Mouse (Mus musculus) kidney, postnatal 0 days (tissue): ENCODE data around the gene Dgkg. TPM values are rescaled to one million over a fixed set of nuclear protein-coding genes. Genes with fewer than 3 reads are reported as not detected.

ENCODE experiments used
- ATAC-seq: fragments of 200-750 bp; cut with Nextera tagmentation; replicated peaks from 2 replicates; pipeline ENCODE4 v1.8.0; 2017; ENCODE audit warnings: low read depth, moderate number of reproducible peaks, moderate TSS enrichment, moderate library complexity; ENCODE audit not compliant: low FRiP score
- DNase-seq: peaks from one replicate; pipeline ENCODE4 v3.0.0-alpha.2; 2016; ENCODE audit warnings: low spot score
- H3K27ac ChIP-seq: fragments of 300-500 bp; sonication (generic); 2 replicates; pipeline ENCODE4 v1.5.1; 2014; ENCODE audit warnings: mild to moderate bottlenecking
- H3K27me3 ChIP-seq: fragments of 300-500 bp; sonication (generic); 2 replicates; pipeline ENCODE4 v1.6.1; 2014; ENCODE audit warnings: low read length, mixed read lengths; ENCODE audit not compliant: insufficient read depth
- H3K36me3 ChIP-seq: fragments of 300-500 bp; sonication (generic); 2 replicates; pipeline ENCODE4 v1.6.1; 2014; ENCODE audit warnings: low read length, mixed read lengths; ENCODE audit not compliant: insufficient read depth
- H3K4me1 ChIP-seq: fragments of 300-500 bp; sonication (generic); replicated peaks from 2 replicates; pipeline ENCODE4 v1.6.1; 2014; ENCODE audit warnings: antibody characterized with exemption, low read length, mixed read lengths; ENCODE audit not compliant: insufficient read depth
- H3K4me2 ChIP-seq: fragments of 300-500 bp; sonication (generic); 2 replicates; pipeline ENCODE4 v1.6.1; 2014; ENCODE audit warnings: mild to moderate bottlenecking, low read length, moderate library complexity, mixed read lengths
- H3K4me3 ChIP-seq: fragments of 300-500 bp; sonication (generic); replicated peaks from 2 replicates; pipeline ENCODE4 v1.5.1; 2014; ENCODE audit warnings: low read depth, low read length
- H3K9ac ChIP-seq: fragments of 300-500 bp; sonication (generic); 2 replicates; pipeline ENCODE4 v1.6.1; 2014; ENCODE audit warnings: low read depth, low read length
- H3K9me3 ChIP-seq: fragments of 300-500 bp; sonication (generic); replicated peaks from 2 replicates; pipeline ENCODE4 v1.6.1; 2016; ENCODE audit warnings: low read length, inconsistent platforms, mixed read lengths
- CTCF ChIP-seq: IDR thresholded peaks from 2 replicates; pipeline ENCODE4 v1.5.1; 2016; ENCODE audit warnings: antibody characterized with exemption, low read depth, mild to moderate bottlenecking, moderate library complexity
- whole genome bisulfite sequencing: fragments of 180-500 bp; shearing (Covaris S2); extraction: QIAGEN DNeasy Blood & Tissue Kit; methylation state at CpG from one replicate; pipeline ENCODE4 v1.1.7; 2014; 5-methylcytosine and 5-hydroxymethylcytosine counted together
- polyA plus RNA-seq: library from polyadenylated mRNA; unstranded; fragments of >200 nt; fragmentation: Nextera tagmentation; extraction: Ambion mirVana; gene quantifications from 2 replicates; pipeline ENCODE4 v1.2.1, GENCODE M21; 2015

The Dgkg gene
- polyA plus RNA-seq, 1 experiment from 2014 or later: 0.67 TPM

- H3K27me3 ChIP-seq: no peaks in the 10 kb centered on the region
- no peaks in the 10 kb centered on the region for H3K36me3 ChIP-seq
- no peak overlapping the region for H3K4me2 ChIP-seq
- WGBS: 87% methylated on average over 4 of the region's 4 CpGs
- no peak overlapping the region for H3K4me3 ChIP-seq
- DNase-seq (no peak), ATAC-seq (no peak)
- no peak overlapping the region for H3K9ac ChIP-seq
- no peak overlapping the region for H3K27ac ChIP-seq
- no peaks in the 10 kb centered on the region for H3K9me3 ChIP-seq
- TF ChIP-seq CTCF: no peak
- H3K4me1 ChIP-seq: no peaks in the 10 kb centered on the region
Measured at GRCm38 (mm10) chr16:22606989-22607388, 50.0 kb downstream of the Dgkg start.

- no peaks in the 10 kb centered on the region for H3K36me3 ChIP-seq
- H3K4me1 ChIP-seq: no peaks in the 10 kb centered on the region
- DNase-seq: no peak
- H3K9me3 ChIP-seq: no peaks in the 10 kb centered on the region
- H3K27ac ChIP-seq: no peak overlapping the region
- no peak for TF ChIP-seq CTCF
- no peak for ATAC-seq
- H3K9ac ChIP-seq: no peak overlapping the region
- H3K27me3 ChIP-seq: no peaks in the 10 kb centered on the region
- 74% methylated on average over 9 of the region's 9 CpGs for WGBS
- no peak overlapping the region for H3K4me2 ChIP-seq
- no peak overlapping the region for H3K4me3 ChIP-seq
Measured at GRCm38 (mm10) chr16:22602399-22602798, 54.6 kb downstream of the Dgkg start.

DNA sequence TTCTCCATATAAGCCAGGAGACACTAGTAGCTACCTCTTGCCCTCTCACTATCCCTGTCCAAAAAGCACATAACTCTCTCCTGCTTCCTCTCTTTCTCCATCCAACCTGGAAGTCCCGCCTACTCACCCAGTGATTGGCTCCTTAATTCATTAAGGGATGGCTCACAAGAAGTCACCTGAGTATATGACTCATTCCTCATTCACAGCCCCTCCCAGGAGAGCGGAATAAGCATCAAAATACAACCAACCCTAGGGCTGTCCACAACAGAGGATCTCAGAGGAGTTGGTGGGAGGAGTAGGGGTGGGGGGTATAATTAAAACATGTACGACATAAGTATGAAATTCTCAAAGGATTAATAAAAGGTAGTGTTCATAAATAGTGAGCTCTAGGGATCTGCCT is 55.3 kb downstream of the Dgkg start:
- no peaks in the 10 kb centered on the region for H3K9me3 ChIP-seq
- H3K4me1 ChIP-seq: no peaks in the 10 kb centered on the region
- no peaks in the 10 kb centered on the region for H3K27me3 ChIP-seq
- ATAC-seq (no peak), DNase-seq (no peak)
- H3K4me2 ChIP-seq: no peak overlapping the region
- 80% methylated on average over 3 of the region's 3 CpGs for WGBS
- no peak for TF ChIP-seq CTCF
- no peak overlapping the region for H3K9ac ChIP-seq
- no peaks in the 10 kb centered on the region for H3K36me3 ChIP-seq
- no peak overlapping the region for H3K4me3 ChIP-seq
- no peak overlapping the region for H3K27ac ChIP-seq

GRCm38 (mm10) chr16:22600108-22600699 is 56.8 kb downstream of the Dgkg start:
- no peak for DNase-seq
- Histone ChIP-seq H3K9ac (no peak overlapping the region), H3K4me2 (no peak overlapping the region), H3K9me3 (no peaks in the 10 kb centered on the region), H3K27me3 (no peaks in the 10 kb centered on the region), H3K27ac (no peak overlapping the region), H3K4me3 (no peak overlapping the region), H3K36me3 (no peaks in the 10 kb centered on the region), H3K4me1 (no peaks in the 10 kb centered on the region)
- TF ChIP-seq CTCF: no peak
- 80% methylated on average over 4 of the region's 4 CpGs for WGBS
- ATAC-seq: no peak

DNA sequence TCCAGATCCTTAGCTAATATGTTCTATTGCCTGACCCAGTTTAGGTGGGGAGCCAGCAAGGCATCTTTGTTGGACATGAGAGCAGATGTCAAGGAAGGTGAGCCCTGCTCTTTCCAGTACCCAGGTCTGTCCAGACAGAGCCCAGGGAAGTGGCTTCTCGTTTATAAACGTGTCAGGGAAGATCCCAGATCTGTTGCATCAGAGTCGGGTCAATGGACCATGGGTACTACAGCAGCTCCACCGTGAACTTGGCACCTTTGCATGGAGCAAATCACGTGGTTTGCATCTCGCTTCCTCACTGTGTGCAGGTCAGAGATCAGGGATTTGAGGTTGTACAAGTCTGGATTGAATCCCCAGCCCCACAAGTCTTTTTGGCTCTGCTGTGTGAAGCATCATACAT is 58.3 kb downstream of the Dgkg start:
- WGBS: 64% methylated on average over 6 of the region's 6 CpGs
- no peaks in the 10 kb centered on the region for H3K9me3 ChIP-seq
- TF ChIP-seq CTCF: no peak
- H3K4me2 ChIP-seq: no peak overlapping the region
- DNase-seq (no peak), ATAC-seq (no peak)
- H3K4me1 ChIP-seq: no peaks in the 10 kb centered on the region
- H3K4me3 ChIP-seq: no peak overlapping the region
- H3K27ac ChIP-seq: no peak overlapping the region
- no peak overlapping the region for H3K9ac ChIP-seq
- no peaks in the 10 kb centered on the region for H3K36me3 ChIP-seq
- H3K27me3 ChIP-seq: no peaks in the 10 kb centered on the region

DNA sequence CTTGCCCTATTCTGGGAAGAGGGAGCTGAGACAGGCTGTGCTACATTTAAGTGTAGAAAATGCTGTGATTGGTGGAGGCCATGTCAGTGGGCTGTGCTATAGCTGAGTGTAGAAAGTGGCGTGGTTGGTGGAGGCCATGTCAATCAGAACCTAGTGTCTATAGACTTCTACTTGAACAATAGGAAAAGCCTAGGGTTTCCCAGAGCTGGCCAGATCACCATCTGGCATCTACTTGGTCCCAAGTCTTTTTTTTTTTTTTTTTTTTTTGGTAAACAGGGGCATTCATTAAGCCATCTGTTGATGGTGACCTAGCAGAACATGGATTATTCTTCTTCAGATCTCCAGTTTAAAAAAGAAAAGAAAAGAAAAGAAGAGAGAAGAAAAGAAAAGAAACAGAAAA is 60.6 kb downstream of the Dgkg start:
- no peaks in the 10 kb centered on the region for H3K9me3 ChIP-seq
- H3K4me1 ChIP-seq: no peaks in the 10 kb centered on the region
- H3K27me3 ChIP-seq: no peaks in the 10 kb centered on the region
- WGBS: 76% methylated on average over 1 of the region's 1 CpGs
- no peak overlapping the region for H3K4me2 ChIP-seq
- H3K36me3 ChIP-seq: no peaks in the 10 kb centered on the region
- no peak overlapping the region for H3K27ac ChIP-seq
- H3K9ac ChIP-seq: no peak overlapping the region
- DNase-seq (no peak), ATAC-seq (no peak)
- H3K4me3 ChIP-seq: no peak overlapping the region
- no peak for TF ChIP-seq CTCF

DNA sequence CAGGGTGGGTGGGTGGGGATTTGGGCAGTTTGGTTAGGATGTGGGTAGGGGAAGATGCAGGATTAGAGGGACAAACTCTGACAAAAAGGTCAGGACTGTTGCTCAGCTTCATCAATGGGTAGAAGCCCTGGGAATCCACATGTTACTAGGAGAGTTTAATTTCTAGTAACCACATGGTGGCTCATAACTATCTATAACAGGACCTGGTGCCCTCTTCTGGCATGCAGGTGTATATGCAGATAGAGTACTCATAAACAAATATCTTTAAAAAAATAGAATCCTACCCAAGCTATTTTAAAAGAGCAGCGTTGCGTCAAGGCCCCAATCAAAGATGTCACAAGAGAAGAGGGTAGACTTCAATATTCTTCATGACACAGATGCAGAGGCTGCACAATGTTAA is 63.1 kb downstream of the Dgkg start:
- ATAC-seq (no peak), DNase-seq (peak; percentile 52)
- 87% methylated on average over 2 of the region's 2 CpGs for WGBS
- Histone ChIP-seq H3K4me1 (no peaks in the 10 kb centered on the region), H3K4me2 (no peak overlapping the region), H3K9ac (no peak overlapping the region), H3K4me3 (no peak overlapping the region), H3K27ac (no peak overlapping the region), H3K27me3 (no peaks in the 10 kb centered on the region), H3K9me3 (no peaks in the 10 kb centered on the region), H3K36me3 (no peaks in the 10 kb centered on the region)
- peak; percentile 65 for TF ChIP-seq CTCF
